Mouse (Mus musculus): ENCODE measurements around the gene Gak.

Gene Gak

GRCm38 (mm10) chr5:108599923-108600322, 29.6 kb downstream of the Gak start:
- ATAC-seq (ENCODE audit: low TSS enrichment) = no peak

- ATAC-seq (ENCODE audit: low TSS enrichment) = peak; percentile 90
Observed at GRCm38 (mm10) chr5:108581361-108581891, 48.1 kb downstream of the Gak start.

- ATAC-seq (ENCODE audit: low TSS enrichment) = no peak
Observed at GRCm38 (mm10) chr5:108573054-108573453, 56.5 kb downstream of the Gak start.

- no peak for ATAC-seq (ENCODE audit: low TSS enrichment)
Observed at GRCm38 (mm10) chr5:108570991-108571390, 58.6 kb downstream of the Gak start.

GRCm38 (mm10) chr5:108567104-108567503, 62.5 kb downstream of the Gak start:
- ATAC-seq (ENCODE audit: low TSS enrichment) = no peak

- ATAC-seq (ENCODE audit: low TSS enrichment) = no peak
Observed at GRCm38 (mm10) chr5:108566523-108566922, 63.0 kb downstream of the Gak start.

- ATAC-seq (ENCODE audit: low TSS enrichment) = no peak
Observed at GRCm38 (mm10) chr5:108565381-108565780, 64.2 kb downstream of the Gak start.

- no peak for ATAC-seq (ENCODE audit: low TSS enrichment)
Observed at GRCm38 (mm10) chr5:108564346-108564745, 65.2 kb downstream of the Gak start.

- ATAC-seq (ENCODE audit: low TSS enrichment) = no peak
Observed at GRCm38 (mm10) chr5:108562483-108562882, 67.1 kb downstream of the Gak start.

GRCm38 (mm10) chr5:108556986-108557385, 72.6 kb downstream of the Gak start:
- no peak for ATAC-seq (ENCODE audit: low TSS enrichment)

- ATAC-seq (ENCODE audit: low TSS enrichment) = no peak
Observed at GRCm38 (mm10) chr5:108554041-108554440, 75.5 kb downstream of the Gak start.

- peak; percentile 11; the same call in 1 of the 2 replicates for ATAC-seq (ENCODE audit: low TSS enrichment)
Observed at GRCm38 (mm10) chr5:108550207-108550594, 79.4 kb downstream of the Gak start.

- ATAC-seq (ENCODE audit: low TSS enrichment) = peak; percentile 85
Observed at GRCm38 (mm10) chr5:108549489-108550206, 79.9 kb downstream of the Gak start, which contains the start of gene Cplx1. Gene Cplx1, minus strand, starts transcription at chr5:108550024.

- ATAC-seq (ENCODE audit: low TSS enrichment) = peak; percentile 16; the same call in 1 of the 2 replicates
Observed at GRCm38 (mm10) chr5:108549137-108549488, 80.4 kb downstream of the Gak start.

GRCm38 (mm10) chr5:108547636-108548035, 81.9 kb downstream of the Gak start:
- ATAC-seq (ENCODE audit: low TSS enrichment) = no peak

GRCm38 (mm10) chr5:108543516-108544291, 85.9 kb downstream of the Gak start:
- no peak for ATAC-seq (ENCODE audit: low TSS enrichment)

- ATAC-seq (ENCODE audit: low TSS enrichment) = no peak
Observed at GRCm38 (mm10) chr5:108534188-108534587, 95.4 kb downstream of the Gak start.

GRCm38 (mm10) chr5:108522597-108522996, 107.0 kb downstream of the Gak start:
- ATAC-seq (ENCODE audit: low TSS enrichment) = peak; percentile 18; the same call in 1 of the 2 replicates

- ATAC-seq (ENCODE audit: low TSS enrichment) = peak; percentile 84
Observed at GRCm38 (mm10) chr5:108521896-108522295, 107.7 kb downstream of the Gak start.

GRCm38 (mm10) chr5:108521016-108521415, 108.5 kb downstream of the Gak start:
- no peak for ATAC-seq (ENCODE audit: low TSS enrichment)

- ATAC-seq (ENCODE audit: low TSS enrichment) = no peak
Observed at GRCm38 (mm10) chr5:108520153-108520552, 109.4 kb downstream of the Gak start.

Data from frontal cortex, adult (tissue).